Mouse (Mus musculus): ENCODE measurements around the gene Atp13a1.

The Atp13a1 gene

DNA sequence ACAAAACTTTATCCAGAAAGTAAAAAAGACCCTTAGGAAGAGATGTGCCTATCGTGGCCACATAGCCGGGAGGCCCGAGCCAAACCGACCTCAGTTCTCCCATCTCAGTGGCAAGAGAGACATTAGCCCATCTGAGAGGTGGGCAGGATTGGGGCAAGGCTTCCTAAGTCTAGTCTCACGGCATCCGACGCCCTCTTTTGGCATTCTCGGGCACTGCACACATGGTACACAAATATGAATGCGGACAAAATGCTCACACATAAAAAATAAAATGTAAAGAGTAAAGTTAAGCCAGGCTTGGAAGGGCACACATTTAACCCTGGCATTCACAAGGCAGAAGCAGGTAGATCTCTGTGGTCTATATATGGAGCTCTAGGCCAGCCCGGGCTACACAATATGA lies 62.9 kb downstream of the Atp13a1 start:
- POLR2A ChIA-PET = interaction anchor here in 2 of 4 experiments (1.0 to 1.6 kb wide), 4 partner anchors 9 to 33 kb away, joined by 3 to 5 read pairs (median 4); no protein-coding TSS in a partner anchor
- CTCF ChIA-PET = no interaction called here

Measured in embryonic stem cell, embryonic (primary cell).